Mouse (Mus musculus) thymus, postnatal 0 days (tissue): Measurements from ENCODE around the gene Calhm5. TPM values are rescaled to one million over a fixed set of nuclear protein-coding genes. Genes with fewer than 3 reads are reported as not detected.

ENCODE experiments used
- DNase-seq: peaks from one replicate; pipeline ENCODE4 v3.0.0-alpha.2; 2015; ENCODE audit warnings: low spot score
- polyA plus RNA-seq: library from polyadenylated mRNA; unstranded; fragments of >200 nt; fragmentation: Nextera tagmentation; extraction: Ambion mirVana; gene quantifications from 2 replicates; pipeline ENCODE4 v1.2.1, GENCODE M21; 2015

Gene Calhm5
- 0.10 and 0.14 TPM in 2 replicates for polyA plus RNA-seq

- peak; percentile 17 for DNase-seq
Measured at GRCm38 (mm10) chr10:34096418-34096883, at the start of gene Calhm5. Calhm5 (minus strand) TSS chr10:34096519.

DNA sequence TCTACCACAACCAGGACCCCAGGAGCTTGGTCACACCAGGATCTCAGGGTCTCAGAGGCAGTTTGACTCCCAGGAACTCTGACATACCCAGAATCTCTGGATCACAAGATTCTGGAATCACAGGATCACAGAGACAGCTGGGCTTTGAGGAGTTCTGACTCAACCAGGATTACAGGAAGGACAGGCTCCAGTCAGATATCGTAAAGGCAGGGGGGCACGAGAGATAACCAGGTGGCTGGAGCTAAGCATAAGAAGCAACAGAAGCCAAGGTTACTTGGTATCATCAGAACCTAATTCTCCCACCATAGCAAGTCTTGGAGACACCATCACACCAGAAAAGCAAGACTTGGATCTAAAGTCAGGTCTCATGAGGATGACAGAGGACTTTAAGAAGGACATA is 45.4 kb upstream of the Calhm5 start:
- DNase-seq, result no peak

- DNase-seq, result no peak
Measured at GRCm38 (mm10) chr10:34139768-34140167, 43.4 kb upstream of the Calhm5 start.

DNA sequence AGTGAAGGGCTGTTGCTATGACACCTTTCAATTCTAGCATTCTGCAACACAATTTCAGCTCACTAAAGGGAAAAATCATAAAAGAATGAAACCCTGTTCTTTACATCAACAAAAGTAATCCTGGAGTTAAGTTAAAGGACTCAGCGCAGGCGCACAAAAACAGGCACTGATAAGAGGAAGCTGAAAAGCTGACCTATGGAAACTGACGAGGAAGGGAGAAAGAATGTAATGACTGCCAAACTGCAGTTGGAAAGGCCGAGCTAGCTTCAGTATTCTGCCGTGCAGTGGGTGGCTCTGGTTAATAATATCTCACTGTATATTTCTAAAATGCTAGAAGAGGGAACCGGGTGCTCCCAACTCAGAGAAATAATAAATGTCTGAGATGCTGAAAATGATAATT is 41.7 kb upstream of the Calhm5 start:
- no peak for DNase-seq

DNA sequence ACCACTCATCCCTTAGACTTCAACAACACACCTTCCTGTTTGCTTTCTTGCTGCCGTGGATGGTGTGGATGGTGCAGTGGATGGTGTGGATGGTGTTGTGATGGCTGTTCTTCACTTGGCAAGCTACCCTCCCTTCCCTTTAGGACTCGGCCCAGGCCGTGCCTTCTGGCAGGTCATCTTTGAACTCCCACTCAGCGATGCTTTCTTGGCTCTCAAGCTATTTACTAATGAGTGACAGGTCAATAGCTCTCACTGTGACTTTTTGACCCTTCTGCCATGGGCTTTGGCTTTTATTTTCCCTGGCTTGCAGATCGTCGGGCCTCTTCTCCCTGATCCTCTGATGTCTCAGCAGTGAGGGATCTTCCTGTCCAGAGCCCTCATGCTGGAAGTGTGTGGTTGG is 40.1 kb upstream of the Calhm5 start:
- DNase-seq, result no peak

- no peak for DNase-seq
Measured at GRCm38 (mm10) chr10:34131356-34131755, 35.0 kb upstream of the Calhm5 start.

GRCm38 (mm10) chr10:34128391-34128790 is 32.1 kb upstream of the Calhm5 start:
- DNase-seq, result no peak

DNA sequence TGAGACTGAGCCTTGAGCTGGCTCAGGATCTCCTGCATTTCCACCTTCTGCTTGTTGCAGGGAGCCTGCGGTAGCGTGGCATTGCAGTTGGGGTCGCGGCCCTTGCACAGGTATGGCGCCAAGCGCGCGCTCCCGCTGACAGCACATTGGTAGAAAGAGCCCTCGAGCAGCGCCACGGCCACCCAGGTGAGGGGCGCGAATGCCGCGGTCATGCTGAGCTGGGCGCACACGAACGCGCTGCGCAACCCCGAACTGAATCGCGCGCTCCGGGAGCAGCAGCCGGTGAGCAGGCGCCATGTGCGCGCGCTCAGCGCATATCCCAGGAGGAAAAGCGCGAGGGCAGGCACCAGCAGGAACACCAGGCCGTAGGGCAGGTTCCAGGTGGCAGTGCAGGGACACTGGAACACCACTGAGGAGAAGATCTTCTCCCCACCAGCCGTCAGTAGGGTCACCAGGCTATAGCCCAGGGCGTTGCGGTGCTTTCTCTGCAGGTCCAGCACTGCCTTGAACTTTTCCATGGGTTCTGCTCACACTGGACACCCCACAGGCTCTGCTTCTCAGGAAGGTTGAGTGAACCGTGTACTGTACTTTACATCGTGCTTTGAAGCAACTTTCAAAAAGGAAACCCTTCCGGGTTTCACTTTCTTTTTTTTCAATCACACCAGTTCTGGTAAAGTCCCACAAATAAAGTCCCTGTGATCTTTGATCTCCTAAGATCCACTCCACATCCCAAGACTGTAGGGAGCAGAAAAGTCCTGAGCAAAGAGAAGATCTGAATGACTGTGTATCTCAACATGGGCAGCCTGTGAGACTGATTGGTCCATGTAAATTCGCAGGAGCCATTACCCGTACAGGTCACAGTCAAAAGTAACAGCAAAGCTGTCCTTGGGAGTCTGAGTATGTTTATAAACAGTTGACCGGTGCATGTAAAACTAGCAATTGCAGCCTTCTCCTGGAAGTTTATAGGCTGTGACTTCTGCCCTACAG is 31.4 kb upstream of the Calhm5 start, which contains the start of gene Calhm6:
Calhm6 (minus strand) TSS at position 593 of the 987 bp plus-strand sequence.
- peak; percentile 57 for DNase-seq

DNA sequence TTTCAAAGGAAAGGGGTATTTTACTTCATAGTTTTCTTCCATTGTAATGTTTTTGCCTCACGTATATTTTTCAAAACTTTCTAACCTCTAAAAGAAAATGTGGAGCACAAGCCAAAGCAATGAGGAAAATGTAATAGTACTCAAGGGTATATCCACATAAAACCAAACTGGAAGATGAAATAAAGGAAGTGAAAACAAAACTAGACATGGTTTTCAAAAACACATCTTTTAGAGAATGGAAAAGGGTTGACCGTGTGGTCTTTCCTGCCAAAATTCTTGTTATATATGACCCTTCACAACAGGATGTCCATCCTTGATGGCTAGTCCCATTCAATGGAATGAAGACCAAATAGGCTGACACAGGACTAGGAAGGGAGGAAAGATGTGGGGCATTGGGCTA is 22.1 kb upstream of the Calhm5 start:
- no peak for DNase-seq

DNA sequence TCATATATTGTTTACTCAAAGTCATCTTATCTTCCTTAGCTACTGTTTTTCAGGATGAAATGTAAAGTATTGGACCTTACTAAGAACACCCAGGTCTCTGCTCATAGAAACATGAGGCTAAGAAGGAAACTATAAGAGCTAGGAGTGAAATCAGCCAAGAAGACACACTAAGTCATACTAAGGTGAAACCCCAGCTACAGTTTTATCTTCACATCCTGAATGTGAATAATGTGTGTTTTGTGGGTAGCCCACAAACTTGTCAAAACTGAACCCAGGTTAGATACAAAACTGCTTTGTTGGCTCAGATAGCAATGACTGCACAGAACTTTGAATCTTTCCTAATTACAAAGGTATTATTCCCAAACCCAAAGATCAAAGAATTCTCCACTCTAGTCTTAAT is 21.5 kb upstream of the Calhm5 start:
- no peak for DNase-seq

GRCm38 (mm10) chr10:34117131-34117530 is 20.8 kb upstream of the Calhm5 start:
- no peak for DNase-seq

DNA sequence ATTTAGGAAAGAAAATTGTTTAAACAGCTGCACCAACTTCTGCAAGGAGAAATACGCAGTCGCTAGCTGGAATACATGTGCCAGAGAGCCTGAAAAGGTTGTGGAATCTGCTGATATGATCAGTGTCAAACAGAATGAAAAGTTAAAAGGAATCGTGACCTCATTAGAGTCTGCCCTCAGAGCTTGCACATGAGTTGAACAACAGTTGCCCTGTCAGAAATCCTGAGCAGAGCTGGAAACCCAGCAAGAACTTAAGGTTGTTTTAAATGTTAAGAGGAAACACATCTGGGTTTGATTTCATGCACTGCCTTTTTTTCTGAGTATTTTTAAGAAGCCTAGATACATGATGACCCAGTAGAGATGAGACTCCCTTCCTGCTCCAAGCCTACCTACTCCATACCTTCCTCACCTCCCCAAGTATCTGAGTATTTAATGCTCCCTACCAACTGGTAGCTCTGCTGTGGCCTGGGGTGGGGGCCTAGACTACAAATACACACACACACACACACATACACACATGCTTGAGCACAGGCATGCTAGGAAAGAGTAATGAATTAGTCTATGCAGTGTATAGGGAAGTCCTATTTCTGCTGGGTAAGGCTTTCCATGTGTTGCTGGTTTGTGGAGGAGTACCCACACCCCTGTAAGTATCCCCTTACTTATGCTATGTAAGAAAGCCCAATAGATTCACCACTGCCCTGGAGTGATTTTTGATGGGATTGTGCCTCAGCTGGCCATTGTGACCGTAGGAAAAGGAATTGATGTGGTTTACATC is 15.8 kb upstream of the Calhm5 start:
- DNase-seq, result no peak

DNA sequence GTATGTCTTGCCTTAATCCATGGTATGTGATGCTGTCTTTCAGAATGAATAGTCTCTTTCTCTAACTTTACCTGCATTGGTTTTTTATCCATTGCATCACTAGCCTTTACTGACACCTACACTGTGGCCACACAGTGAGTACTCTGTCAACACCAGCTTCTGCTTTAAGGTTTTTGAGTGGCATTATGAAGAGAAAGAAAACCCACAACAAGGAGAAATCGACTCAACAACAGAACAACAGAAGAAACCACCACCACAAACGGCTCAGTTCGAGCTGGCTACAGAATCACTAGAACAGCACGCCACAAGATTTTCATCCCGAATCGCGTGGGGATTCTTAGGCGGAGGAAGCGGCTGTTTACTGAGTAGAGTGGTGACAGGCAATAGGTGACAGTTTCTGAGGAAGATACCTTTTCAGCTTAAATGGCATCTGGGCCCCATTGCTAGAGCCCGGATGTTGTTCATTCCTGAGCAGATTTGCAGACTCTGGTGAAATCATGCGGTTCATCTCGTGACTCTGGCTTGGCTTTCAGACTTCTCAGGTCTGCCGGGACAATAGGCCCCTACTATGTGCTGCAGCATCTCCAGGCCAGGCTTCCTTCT is 14.6 kb upstream of the Calhm5 start:
- DNase-seq, result peak; percentile 73

DNA sequence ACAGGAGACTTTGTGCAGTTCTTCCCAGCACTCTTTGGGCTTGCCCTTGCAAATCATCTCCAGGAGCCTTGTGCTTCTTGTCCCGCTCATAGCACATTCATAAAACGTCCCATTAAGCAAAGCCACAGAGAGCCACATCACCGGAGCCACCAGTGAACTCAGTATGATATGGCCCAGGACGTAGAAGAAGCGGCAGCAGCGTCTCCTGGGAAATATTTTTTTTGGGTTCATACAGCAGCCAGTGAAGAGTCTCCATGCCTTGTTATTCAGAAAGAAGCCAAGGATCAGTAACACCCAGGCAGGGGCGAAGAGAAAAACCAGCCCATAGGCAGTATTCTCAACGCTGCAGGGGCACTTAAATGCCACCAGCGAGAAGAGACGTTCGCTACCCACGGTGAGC is 355 bp downstream of the Calhm5 start:
- DNase-seq, result no peak

GRCm38 (mm10) chr10:34095147-34095546 is 1.2 kb downstream of the Calhm5 start:
- DNase-seq, result no peak

GRCm38 (mm10) chr10:34091888-34092287 is 4.4 kb downstream of the Calhm5 start:
- no peak for DNase-seq

DNA sequence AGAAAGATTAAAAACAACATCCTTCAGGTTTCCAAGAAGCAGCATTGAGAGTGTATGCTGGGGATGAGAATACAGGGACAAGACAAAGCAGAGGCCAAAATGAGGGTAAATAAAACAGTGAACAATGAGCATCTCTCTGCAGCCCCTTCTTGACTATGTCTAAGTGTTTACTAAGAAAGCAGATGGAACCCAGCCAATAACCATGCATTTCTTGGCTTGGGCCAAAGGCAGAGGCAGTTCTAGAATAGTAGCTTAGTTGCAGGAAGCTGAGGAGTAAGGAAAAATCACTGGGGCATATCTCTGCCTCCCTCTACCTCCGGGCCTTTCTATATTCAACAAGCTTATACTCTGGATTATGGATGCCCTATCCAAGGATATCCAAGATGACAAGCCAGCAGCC is 5.8 kb downstream of the Calhm5 start:
- no peak for DNase-seq

DNA sequence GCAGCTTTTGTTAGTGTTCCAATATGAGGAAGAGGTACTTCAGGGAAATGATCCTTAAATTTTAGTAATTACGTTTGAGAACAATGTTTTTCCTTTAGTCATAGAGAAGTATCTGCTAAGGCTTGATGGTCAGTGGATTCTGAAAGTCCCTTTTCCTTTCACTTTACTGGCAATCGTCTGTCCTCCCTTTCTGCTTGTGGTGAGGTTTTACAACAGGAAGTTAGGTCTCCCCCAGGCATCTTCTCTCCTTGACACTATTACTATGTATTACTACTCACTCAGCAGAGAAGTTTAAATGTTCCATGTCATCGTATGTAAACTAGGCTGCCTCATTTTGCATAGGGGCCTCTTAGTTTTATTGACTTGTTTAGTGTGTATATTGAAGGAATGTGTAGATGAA is 6.8 kb downstream of the Calhm5 start:
- no peak for DNase-seq

GRCm38 (mm10) chr10:34088515-34088914 is 7.8 kb downstream of the Calhm5 start:
- DNase-seq, result no peak

DNA sequence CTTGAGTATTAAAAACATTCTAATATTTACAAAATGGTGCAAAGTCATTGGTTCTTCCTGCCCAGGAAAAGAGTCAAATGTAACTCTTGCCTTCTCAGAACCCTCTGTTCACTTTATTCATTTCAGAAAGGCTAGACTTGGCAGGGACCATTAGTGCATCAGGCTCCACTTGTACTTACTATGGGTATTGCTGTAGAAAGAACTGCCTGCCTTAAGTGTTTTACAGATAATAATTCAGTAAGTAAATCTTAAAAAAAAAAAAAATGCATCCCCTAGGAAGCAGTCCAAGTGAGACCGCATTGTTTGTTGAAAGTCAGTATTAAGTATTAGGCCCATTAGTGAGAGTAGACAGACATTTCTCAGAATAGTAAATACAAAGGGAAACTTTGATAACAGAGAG is 9.8 kb downstream of the Calhm5 start:
- no peak for DNase-seq

- DNase-seq, result no peak
Measured at GRCm38 (mm10) chr10:34074522-34075200, 21.7 kb downstream of the Calhm5 start.
